Mouse (Mus musculus) limb, embryonic 15.5 days (tissue): ENCODE data around the gene Paics. TPM values are rescaled to one million over a fixed set of nuclear protein-coding genes. Genes with fewer than 3 reads are reported as not detected.
A peak's percentile ranks its signal among the peaks of the same experiment; 100 is the strongest.
"Not testable (repeated sequence)": the region's sequence is repeated elsewhere in the genome, so short reads cannot be mapped to it uniquely, and the experiment has no call there.

ENCODE experiments used
- ATAC-seq: fragments of 200-750 bp; cut with Nextera tagmentation; 2 replicates; pipeline ENCODE4 v1.8.0; 2017; ENCODE audit warnings: low read depth, moderate TSS enrichment; ENCODE audit not compliant: insufficient number of reproducible peaks, low FRiP score, low TSS enrichment
- H3K27ac ChIP-seq: fragments of 300-500 bp; sonication (generic); 2 replicates; pipeline ENCODE4 v1.5.1; 2015; ENCODE audit warnings: moderate library complexity, mild to moderate bottlenecking, inconsistent platforms
- H3K27me3 ChIP-seq: fragments of 300-500 bp; sonication (generic); 2 replicates; pipeline ENCODE4 v1.6.1; 2015; ENCODE audit warnings: inconsistent platforms
- H3K36me3 ChIP-seq: fragments of 300-500 bp; sonication (generic); 2 replicates; pipeline ENCODE4 v1.6.1; 2015; ENCODE audit warnings: inconsistent platforms
- H3K4me1 ChIP-seq: fragments of 300-500 bp; sonication (generic); 2 replicates; pipeline ENCODE4 v1.6.1; 2015; ENCODE audit warnings: inconsistent platforms
- H3K4me2 ChIP-seq: fragments of 300-500 bp; sonication (generic); 2 replicates; pipeline ENCODE4 v1.6.1; 2015; ENCODE audit warnings: mild to moderate bottlenecking, inconsistent platforms
- H3K4me3 ChIP-seq: fragments of 300-500 bp; sonication (generic); 2 replicates; pipeline ENCODE4 v1.5.1; 2015; ENCODE audit warnings: mild to moderate bottlenecking, inconsistent platforms
- H3K9ac ChIP-seq: fragments of 300-500 bp; sonication (generic); 2 replicates; pipeline ENCODE4 v1.6.1; 2015; ENCODE audit warnings: inconsistent platforms
- H3K9me3 ChIP-seq: fragments of 300-500 bp; sonication (generic); 2 replicates; pipeline ENCODE4 v1.6.1; 2016; ENCODE audit warnings: inconsistent platforms
- WGBS: fragments of 180-500 bp; shearing (Covaris S2); methylation state at CpG from one replicate; pipeline ENCODE4 v1.1.7; 2015; 5-methylcytosine and 5-hydroxymethylcytosine counted together
- polyA plus RNA-seq: library from polyadenylated mRNA; unstranded; fragments of >200 nt; fragmentation: Nextera tagmentation; extraction: Ambion mirVana; gene quantifications from 2 replicates; pipeline ENCODE4 v1.2.1, GENCODE M21; 2015

Gene Paics
- polyA plus RNA-seq = 237 and 238 TPM in 2 replicates

DNA sequence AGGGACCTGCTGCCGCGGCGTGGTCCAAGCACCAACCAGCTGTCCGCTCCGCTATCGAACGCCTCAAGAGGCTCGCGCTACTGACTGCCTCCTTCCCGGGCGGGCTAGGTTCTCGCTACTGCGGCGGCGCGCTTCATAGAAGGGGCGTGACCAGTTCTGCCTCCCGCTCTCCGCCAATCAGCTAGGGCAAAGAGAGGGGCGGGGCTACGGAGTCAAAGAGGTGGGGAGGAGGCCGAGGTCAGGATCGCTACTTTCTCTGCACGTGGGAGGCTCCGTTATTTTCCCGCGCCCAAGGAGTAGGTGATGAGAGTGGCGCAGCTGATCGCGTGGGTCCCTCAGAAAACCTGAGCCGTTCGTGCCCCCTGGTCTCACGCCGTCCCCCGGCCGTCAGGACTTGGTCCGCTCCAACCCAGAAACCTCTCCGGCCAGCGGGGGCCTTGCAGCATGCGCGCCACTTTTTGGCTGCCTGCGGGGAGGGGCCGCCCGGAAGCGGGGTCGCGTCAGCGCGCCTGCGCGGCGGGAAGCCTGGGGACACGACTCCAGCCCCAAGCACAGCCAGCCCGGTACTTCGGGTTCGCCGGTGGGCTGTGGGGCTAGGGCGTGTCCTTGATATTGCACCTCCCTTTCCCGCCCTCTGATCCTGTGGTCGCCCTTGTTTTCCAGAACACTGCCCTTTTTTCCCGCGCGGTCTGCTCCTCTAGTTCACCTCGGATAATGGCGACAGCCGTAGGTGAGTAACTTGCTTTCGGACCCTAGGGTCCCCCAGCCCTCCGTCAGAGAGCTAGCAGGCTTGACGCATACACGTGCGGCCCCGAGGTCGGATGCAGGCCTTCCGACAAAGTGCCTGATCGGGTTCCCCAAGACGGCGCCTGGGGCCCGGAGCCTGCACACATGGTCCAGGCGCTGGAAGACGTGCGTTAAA is at the start of gene Paics, which contains the start of gene Ppat:
Gene Paics (plus strand): TSS at position 202 of the 922 bp plus-strand sequence.
Gene Ppat (minus strand): TSS at position 473 of the 922 bp plus-strand sequence.
- ATAC-seq = peak; percentile 98
- Histone ChIP-seq H3K4me2 (peak within 1 kb of the TSS; percentile 85), H3K36me3 (peaks cover 10% of the 10 kb centered on the region; the same call in 1 of the 2 replicates), H3K4me3 (peak within 1 kb of the TSS; percentile 72), H3K9me3 (no peaks in the 10 kb centered on the region), H3K4me1 (peaks cover 25% of the 10 kb centered on the region; the same call in 1 of the 2 replicates), H3K9ac (peak within 1 kb of the TSS; percentile 55), H3K27me3 (no peaks in the 10 kb centered on the region), H3K27ac (peak within 1 kb of the TSS; percentile 96)
- WGBS = under 1% methylated on average over 81 of the region's 81 CpGs

DNA sequence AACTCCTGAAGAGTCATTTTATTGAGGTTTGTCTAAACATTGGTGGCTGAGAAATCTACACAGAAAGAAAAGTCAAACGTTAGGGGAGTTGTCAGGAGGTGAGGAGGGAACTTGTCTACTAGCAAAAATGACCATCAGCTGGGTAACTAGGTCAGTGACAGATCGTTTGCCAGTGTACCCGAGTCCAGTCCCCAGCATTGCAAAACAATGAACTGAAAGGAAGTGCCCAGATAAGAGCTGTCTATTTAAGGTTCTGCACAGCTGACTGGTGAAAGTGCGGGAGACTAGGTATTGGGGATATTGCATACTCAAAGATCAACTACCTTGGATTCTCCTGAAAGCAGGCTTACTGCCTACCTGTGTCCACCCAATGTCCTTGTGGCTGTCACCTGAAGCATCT is 49.0 kb upstream of the Paics start:
- Histone ChIP-seq H3K4me1 (peaks cover 6% of the 10 kb centered on the region; the same call in 1 of the 2 replicates), H3K9me3 (no peaks in the 10 kb centered on the region), H3K27ac (no peak overlapping the region), H3K4me3 (no peak overlapping the region), H3K27me3 (no peaks in the 10 kb centered on the region), H3K9ac (no peak overlapping the region), H3K36me3 (peaks cover 8% of the 10 kb centered on the region; the same call in 1 of the 2 replicates), H3K4me2 (no peak overlapping the region)
- ATAC-seq = no peak
- 82% methylated on average over 4 of the region's 4 CpGs for WGBS

DNA sequence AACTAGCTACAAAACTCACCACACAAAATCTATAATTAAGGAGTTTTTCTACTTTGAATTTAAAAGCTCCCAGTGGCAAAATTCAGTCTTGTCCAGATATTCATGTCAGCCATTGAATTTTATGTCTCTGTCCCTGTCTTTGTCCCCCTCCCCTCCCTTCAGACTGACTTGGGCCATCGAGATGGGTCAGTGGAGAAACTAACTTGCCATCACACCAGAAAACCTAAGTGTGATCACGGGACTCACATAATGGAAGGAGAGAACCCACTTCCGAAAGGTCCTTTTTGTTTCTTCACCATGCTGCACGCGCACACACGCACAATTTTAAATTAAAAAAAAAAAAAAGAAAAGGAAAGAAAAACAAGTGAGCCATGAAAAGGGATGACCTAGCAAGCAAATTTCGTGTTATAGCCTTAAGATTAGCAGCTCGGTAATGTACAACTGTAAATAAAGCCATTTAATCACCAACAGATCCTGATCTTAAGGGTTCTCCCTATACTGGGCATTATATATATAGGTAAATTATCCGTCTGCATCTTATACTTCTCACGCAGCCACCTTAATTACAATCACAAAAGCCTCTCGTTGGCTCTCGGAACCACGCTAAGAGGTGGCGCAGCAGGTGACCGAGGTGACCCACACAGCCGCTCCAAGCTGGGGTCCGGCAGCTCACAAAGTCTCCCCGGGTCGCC is 46.2 kb upstream of the Paics start:
- H3K4me1 ChIP-seq = peaks cover 6% of the 10 kb centered on the region; the same call in 1 of the 2 replicates
- peaks cover 3% of the 10 kb centered on the region; the same call in 1 of the 2 replicates for H3K36me3 ChIP-seq
- H3K9ac ChIP-seq = peak overlapping the region; percentile 85
- 3% methylated on average over 19 of the region's 19 CpGs for WGBS
- H3K27ac ChIP-seq = peak overlapping the region; percentile 88
- H3K9me3 ChIP-seq = no peaks in the 10 kb centered on the region
- peak overlapping the region; percentile 64 for H3K4me2 ChIP-seq
- peak; percentile 40; the same call in 1 of the 2 replicates for ATAC-seq
- peak overlapping the region; percentile 76 for H3K4me3 ChIP-seq
- H3K27me3 ChIP-seq = no peaks in the 10 kb centered on the region

DNA sequence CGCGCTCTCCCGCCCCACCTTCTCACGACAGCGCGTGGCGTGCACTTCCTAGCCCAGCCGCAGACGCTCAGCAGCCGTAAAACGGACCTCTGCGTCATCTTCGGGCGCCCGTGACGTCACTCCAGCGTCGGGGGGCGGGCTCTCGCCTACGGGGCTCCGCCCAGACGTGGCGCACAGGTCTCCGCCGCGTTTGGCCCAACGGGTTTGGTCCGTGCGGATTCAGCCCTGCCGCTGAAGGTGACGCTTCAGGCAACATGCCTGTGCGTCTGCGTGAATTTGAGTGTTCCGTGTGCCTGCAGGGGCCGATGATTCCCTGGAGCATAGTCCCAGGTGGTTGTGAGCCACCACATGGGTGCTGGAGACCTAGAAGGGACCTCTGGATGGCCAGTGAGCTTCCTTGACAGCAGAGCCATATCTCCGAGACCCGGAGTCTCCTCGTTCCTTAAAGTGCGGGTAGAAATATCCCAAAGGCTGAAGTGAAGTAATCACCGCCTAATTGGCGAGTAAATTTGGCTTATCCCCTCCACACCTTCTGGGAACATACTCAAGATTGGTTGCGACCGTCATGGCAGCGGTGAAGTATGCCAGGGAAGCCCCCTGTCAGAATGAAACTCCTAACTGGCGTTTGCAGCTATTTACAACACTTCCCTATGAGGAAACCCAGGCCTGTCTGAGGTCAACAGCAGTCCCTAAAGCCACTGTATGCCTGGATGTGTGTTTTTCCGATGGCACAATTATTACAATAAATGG is 45.5 kb upstream of the Paics start, which contains the start of gene Aasdh:
Gene Aasdh (minus strand): TSS at position 110 of the 750 bp plus-strand sequence.
- Histone ChIP-seq H3K27ac (peak within 1 kb of the TSS; percentile 88), H3K9me3 (no peaks in the 10 kb centered on the region), H3K27me3 (no peaks in the 10 kb centered on the region), H3K9ac (peak within 1 kb of the TSS; percentile 85), H3K4me2 (peak within 1 kb of the TSS; percentile 64), H3K4me3 (peak within 1 kb of the TSS; percentile 76), H3K36me3 (peaks cover 2% of the 10 kb centered on the region; the same call in 1 of the 2 replicates), H3K4me1 (peaks cover 6% of the 10 kb centered on the region; the same call in 1 of the 2 replicates)
- ATAC-seq = peak; percentile 96
- under 1% methylated on average over 47 of the region's 47 CpGs for WGBS

DNA sequence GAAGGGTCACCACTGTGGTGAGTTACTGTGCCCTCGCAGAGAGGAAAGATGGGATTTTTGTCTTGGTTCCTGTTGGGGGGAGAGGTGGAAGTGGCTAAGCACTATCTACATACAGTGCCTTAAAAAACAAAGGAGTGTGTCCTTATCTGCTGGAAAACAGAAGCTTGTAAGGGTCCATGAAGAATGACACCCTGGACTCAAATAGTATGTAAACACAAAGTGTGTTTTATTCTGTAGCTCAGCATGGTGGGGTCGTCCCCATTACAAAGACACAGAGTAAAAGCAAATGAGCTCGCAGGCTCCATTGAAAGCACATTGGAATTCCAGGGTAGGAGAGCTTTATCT is 45.0 kb upstream of the Paics start:
- Histone ChIP-seq H3K4me1 (peaks cover 6% of the 10 kb centered on the region; the same call in 1 of the 2 replicates), H3K36me3 (no peaks in the 10 kb centered on the region), H3K4me3 (peak overlapping the region; percentile 76), H3K4me2 (peak overlapping the region; percentile 64), H3K9me3 (no peaks in the 10 kb centered on the region), H3K9ac (peak overlapping the region; percentile 85; the same call in 1 of the 2 replicates), H3K27me3 (no peaks in the 10 kb centered on the region), H3K27ac (peak overlapping the region; percentile 88)
- WGBS = 50% methylated on average over 3 of the region's 3 CpGs
- no peak for ATAC-seq

DNA sequence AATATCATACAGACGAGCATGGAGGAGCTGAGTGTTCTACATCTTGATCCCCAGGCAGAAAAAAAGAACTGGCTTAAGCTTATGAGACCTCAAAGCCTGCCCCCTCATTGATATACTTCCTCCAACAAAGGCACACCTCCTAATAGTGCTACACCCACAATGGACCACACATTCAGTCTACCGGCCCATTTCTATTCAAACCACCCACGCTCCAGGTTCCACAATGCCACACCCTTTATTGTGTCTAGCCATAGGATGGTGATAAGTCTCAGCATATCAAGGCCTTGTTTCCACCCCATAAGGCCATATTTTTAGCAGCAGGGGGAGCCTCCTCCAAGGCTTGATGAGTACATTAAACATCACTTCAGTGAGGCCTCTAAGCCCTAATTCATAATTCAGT is 40.3 kb upstream of the Paics start:
- no peaks in the 10 kb centered on the region for H3K9me3 ChIP-seq
- no peak overlapping the region for H3K9ac ChIP-seq
- WGBS = 87% methylated on average over 3 of the region's 3 CpGs
- no peak for ATAC-seq
- peaks cover 4% of the 10 kb centered on the region; the same call in 1 of the 2 replicates for H3K4me1 ChIP-seq
- H3K27me3 ChIP-seq = no peaks in the 10 kb centered on the region
- H3K4me3 ChIP-seq = no peak overlapping the region
- no peak overlapping the region for H3K27ac ChIP-seq
- no peak overlapping the region for H3K4me2 ChIP-seq
- peaks cover 16% of the 10 kb centered on the region for H3K36me3 ChIP-seq

DNA sequence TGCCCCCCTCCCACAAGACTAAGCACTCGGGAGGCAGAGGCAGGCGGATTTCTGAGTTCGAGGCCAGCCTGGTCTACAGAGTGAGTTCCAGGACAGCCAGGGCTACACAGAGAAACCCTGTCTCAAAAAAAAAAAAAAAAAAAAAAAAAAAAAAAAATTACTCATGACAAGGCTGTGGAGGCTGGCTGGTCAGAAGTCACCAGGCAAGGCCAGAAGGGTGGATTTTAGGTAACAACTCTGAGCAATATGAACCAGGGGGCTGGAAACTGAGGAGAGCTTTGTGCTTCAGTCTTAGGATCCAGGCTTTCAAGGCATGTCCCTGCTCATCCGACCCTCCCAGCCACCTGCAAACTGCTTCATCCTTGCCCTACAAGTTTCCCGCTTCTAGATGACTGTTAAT is 38.6 kb upstream of the Paics start:
- not testable (repeated sequence) for H3K27ac ChIP-seq, ATAC-seq, H3K4me1 ChIP-seq, H3K4me2 ChIP-seq, H3K9ac ChIP-seq, H3K27me3 ChIP-seq, H3K9me3 ChIP-seq, H3K4me3 ChIP-seq
- H3K36me3 ChIP-seq = peaks cover 21% of the 10 kb centered on the region
- 90% methylated on average over 5 of the region's 5 CpGs for WGBS

DNA sequence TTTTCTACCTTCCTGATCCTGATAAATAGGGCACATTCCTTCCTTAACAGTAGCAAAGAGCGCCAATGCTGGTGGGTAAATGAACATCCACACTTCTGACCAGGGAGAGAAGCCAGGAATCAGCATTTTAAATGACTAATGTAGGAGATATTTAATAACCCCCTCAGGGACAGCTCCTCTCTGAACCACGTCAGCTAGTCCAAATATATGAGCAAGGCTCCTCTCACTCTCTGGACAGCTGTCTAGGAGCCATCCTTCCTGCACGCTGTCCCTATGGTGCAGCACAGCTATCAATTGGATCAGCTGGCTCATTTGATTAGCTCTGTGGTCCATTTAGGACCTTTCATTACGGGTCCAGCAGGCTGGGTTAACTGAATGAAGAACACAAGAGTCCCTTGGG is 28.3 kb upstream of the Paics start:
- Histone ChIP-seq H3K9ac (no peak overlapping the region), H3K4me2 (no peak overlapping the region), H3K27me3 (no peaks in the 10 kb centered on the region), H3K4me1 (peaks cover 7% of the 10 kb centered on the region; the same call in 1 of the 2 replicates), H3K27ac (no peak overlapping the region), H3K4me3 (no peak overlapping the region), H3K9me3 (no peaks in the 10 kb centered on the region), H3K36me3 (peaks cover 60% of the 10 kb centered on the region)
- 71% methylated on average over 4 of the region's 4 CpGs for WGBS
- ATAC-seq = no peak

DNA sequence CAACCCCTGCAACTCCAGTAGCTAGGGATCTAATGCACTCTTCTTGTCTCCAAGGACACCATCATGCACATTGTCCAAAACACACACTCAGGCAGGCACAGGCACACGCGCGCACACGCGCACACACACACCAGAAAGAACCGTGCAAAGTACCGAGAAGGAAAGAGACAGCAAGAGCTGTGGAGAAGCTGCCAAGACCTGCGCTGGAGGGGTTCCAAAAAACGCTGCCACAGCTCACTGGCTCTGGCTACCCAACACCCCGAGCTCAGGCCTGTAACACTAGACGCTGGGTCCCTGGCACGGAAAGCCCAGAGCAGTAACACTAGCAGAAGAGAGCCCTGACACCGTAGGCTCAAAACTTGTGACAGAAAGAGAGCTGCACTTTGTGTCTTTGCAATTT is 27.7 kb upstream of the Paics start:
- Histone ChIP-seq H3K4me1 (peaks cover 12% of the 10 kb centered on the region; the same call in 1 of the 2 replicates), H3K27me3 (no peaks in the 10 kb centered on the region), H3K9me3 (no peaks in the 10 kb centered on the region), H3K4me2 (no peak overlapping the region), H3K36me3 (peaks cover 55% of the 10 kb centered on the region), H3K9ac (no peak overlapping the region), H3K4me3 (no peak overlapping the region), H3K27ac (no peak overlapping the region)
- no peak for ATAC-seq
- WGBS = 71% methylated on average over 13 of the region's 13 CpGs

DNA sequence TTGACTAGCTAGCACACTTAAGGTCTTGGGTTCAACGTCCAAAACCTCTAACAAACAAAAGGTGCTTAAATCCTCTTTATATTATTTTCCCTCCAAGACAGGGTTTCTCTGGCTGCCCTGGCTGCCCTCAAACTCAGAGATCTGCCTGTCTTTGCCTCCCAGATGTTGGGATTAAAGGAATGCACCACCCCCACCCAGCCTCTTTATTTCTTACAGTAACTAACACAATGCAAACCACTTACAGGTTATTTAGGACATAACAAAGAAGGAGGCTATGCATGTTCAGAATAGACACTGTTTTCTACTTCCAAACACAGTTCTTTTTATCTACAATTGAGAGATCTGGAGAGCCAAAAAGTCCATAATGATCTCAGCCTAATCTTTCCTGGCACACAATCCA is 26.8 kb upstream of the Paics start:
- Histone ChIP-seq H3K9me3 (no peaks in the 10 kb centered on the region), H3K27me3 (no peaks in the 10 kb centered on the region), H3K27ac (no peak overlapping the region), H3K4me2 (no peak overlapping the region), H3K4me1 (peaks cover 17% of the 10 kb centered on the region; the same call in 1 of the 2 replicates), H3K4me3 (no peak overlapping the region), H3K9ac (no peak overlapping the region), H3K36me3 (peaks cover 50% of the 10 kb centered on the region)
- WGBS = 91% methylated on average over 1 of the region's 1 CpGs
- ATAC-seq = no peak
